Mouse (Mus musculus): ENCODE measurements around the gene Hand1.

GRCm38 (mm10) chr11:57811006-57811405, 21.6 kb downstream of the Hand1 start:
- TF ChIP-seq EP300 (IDR thresholded peaks at IDR 0.05; ENCODE audit: low read depth in 1 of 2, low read length in 2 of 2): no peak
- no peak for TF ChIP-seq ZNF384 (IDR thresholded peaks at IDR 0.05; ENCODE audit: low read depth, low read length)
- TF ChIP-seq ZKSCAN1 (IDR thresholded peaks at IDR 0.05; ENCODE audit: low read depth, low read length): no peak
- no peak for TF ChIP-seq MAX (IDR thresholded peaks at IDR 0.05; ENCODE audit: low read length)
- TF ChIP-seq SIN3A (IDR thresholded peaks at IDR 0.05; ENCODE audit: low read length): no peak
- no peak for TF ChIP-seq CTCF (IDR thresholded peaks at IDR 0.05 in 2 of 3, conservative IDR thresholded peaks at IDR 0.05 in 1 of 3; ENCODE audit: control insufficient read depth in 1 of 3, insufficient read depth in 1 of 3, low read depth in 2 of 3, low read length in 3 of 3, poor library complexity in 1 of 3, severe bottlenecking in 1 of 3)
- no peak for TF ChIP-seq POLR2A (IDR thresholded peaks at IDR 0.05; ENCODE audit: control insufficient read depth in 1 of 2, insufficient read depth in 1 of 2, low read depth in 1 of 2, low read length in 2 of 2, poor library complexity in 1 of 2)
- TF ChIP-seq MAFK (IDR thresholded peaks at IDR 0.05; ENCODE audit: borderline replicate concordance, low read depth, low read length): no peak
- no peak for TF ChIP-seq UBTF (IDR thresholded peaks at IDR 0.05; ENCODE audit: borderline replicate concordance, insufficient read depth, low read depth, low read length)
- no peak for TF ChIP-seq TCF12 (IDR thresholded peaks at IDR 0.05; ENCODE audit: low read depth, low read length)
